Mouse (Mus musculus) neural tube, embryonic 13.5 days (tissue): ENCODE measurements around the gene Phf21a. TPM values are rescaled to one million over a fixed set of nuclear protein-coding genes. Genes with fewer than 3 reads are reported as not detected.
A peak's percentile ranks its signal among the peaks of the same experiment; 100 is the strongest.

Experiments used
- ATAC-seq: fragments of 200-750 bp; cut with Nextera tagmentation; 2 replicates; pipeline ENCODE4 v1.8.0; 2017; ENCODE audit warnings: low read depth, mild to moderate bottlenecking, moderate TSS enrichment, moderate library complexity
- H3K27ac ChIP-seq: fragments of 300-500 bp; sonication (generic); replicated peaks from 2 replicates; pipeline ENCODE4 v1.5.1; 2015; ENCODE audit warnings: moderate library complexity, mild to moderate bottlenecking, inconsistent platforms
- H3K27me3 ChIP-seq: fragments of 300-500 bp; sonication (generic); 2 replicates; pipeline ENCODE4 v1.6.1; 2015; ENCODE audit warnings: mild to moderate bottlenecking, inconsistent platforms
- H3K36me3 ChIP-seq: fragments of 300-500 bp; sonication (generic); 2 replicates; pipeline ENCODE4 v1.6.1; 2015; ENCODE audit warnings: mild to moderate bottlenecking, inconsistent platforms
- H3K4me1 ChIP-seq: fragments of 300-500 bp; sonication (generic); replicated peaks from 2 replicates; pipeline ENCODE4 v1.6.1; 2015; ENCODE audit warnings: inconsistent platforms
- H3K4me2 ChIP-seq: fragments of 300-500 bp; sonication (generic); 2 replicates; pipeline ENCODE4 v1.6.1; 2015; ENCODE audit warnings: inconsistent platforms, mild to moderate bottlenecking, moderate library complexity
- H3K4me3 ChIP-seq: fragments of 300-500 bp; sonication (generic); 2 replicates; pipeline ENCODE4 v1.5.1; 2015; ENCODE audit warnings: mild to moderate bottlenecking, inconsistent platforms
- H3K9ac ChIP-seq: fragments of 300-500 bp; sonication (generic); 2 replicates; pipeline ENCODE4 v1.6.1; 2015; ENCODE audit warnings: moderate library complexity, mild to moderate bottlenecking, inconsistent platforms
- H3K9me3 ChIP-seq: fragments of 300-500 bp; sonication (generic); 2 replicates; pipeline ENCODE4 v1.6.1; 2016; ENCODE audit warnings: inconsistent platforms
- WGBS: fragments of 180-500 bp; shearing (Covaris S2); methylation state at CpG from one replicate; pipeline ENCODE4 v1.1.7; 2015; 5-methylcytosine and 5-hydroxymethylcytosine counted together
- polyA plus RNA-seq: library from polyadenylated mRNA; unstranded; fragments of >200 nt; fragmentation: Nextera tagmentation; extraction: Ambion mirVana; gene quantifications from 2 replicates; pipeline ENCODE4 v1.2.1, GENCODE M21; 2015

The Phf21a gene
- polyA plus RNA-seq, 1 experiment from 2014 or later: 38.5 TPM

DNA sequence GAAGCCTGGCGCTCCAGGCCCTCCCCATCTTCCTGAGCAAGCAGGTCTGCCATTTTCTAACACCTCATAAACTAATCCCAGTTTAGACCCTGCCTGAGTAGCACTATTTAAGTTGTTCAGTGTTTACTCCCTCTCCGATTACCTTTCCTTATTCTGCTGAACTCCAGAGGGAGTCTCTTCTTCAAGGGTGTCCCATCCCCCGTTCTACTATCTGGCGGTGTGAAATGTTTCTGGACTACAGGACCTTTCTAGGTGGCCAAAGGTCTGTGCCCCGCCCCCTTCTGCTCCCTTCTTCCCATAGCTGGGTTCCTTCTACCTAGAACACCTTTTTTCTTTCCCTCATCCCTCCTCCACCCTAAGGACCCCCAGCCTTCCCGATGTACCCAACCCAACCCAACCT lies 32.6 kb upstream of the Phf21a start:
- Histone ChIP-seq H3K27me3 (peaks cover 42% of the 10 kb centered on the region), H3K4me1 (peaks cover 29% of the 10 kb centered on the region), H3K9ac (peak overlapping the region; percentile 83), H3K4me3 (peak overlapping the region; percentile 68), H3K27ac (peak overlapping the region; percentile 90), H3K36me3 (no peaks in the 10 kb centered on the region), H3K4me2 (peak overlapping the region; percentile 94), H3K9me3 (no peaks in the 10 kb centered on the region)
- no peak for ATAC-seq
- WGBS: 8% methylated on average over 6 of the region's 6 CpGs

DNA sequence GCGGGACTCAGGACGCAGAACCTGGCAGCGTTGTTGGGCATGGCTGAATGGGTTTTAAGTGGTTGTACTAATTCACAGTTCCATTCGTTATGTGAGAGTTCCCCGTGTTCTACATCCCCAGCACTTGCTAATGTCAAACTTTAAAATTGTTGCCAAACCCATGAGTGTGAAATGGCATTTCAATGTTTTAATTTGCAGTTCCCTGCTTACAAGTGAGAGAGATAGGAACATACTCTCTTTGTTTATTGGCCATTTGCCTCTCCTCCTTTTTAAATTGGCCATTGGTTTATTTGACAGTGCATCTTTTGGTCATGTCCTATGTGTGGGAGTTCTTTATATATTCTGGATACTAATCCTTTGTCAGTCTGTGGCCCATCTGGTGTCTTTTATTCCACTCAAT lies 31.6 kb upstream of the Phf21a start:
- Histone ChIP-seq H3K27ac (no peak overlapping the region), H3K4me1 (peaks cover 19% of the 10 kb centered on the region), H3K4me3 (no peak overlapping the region), H3K9ac (no peak overlapping the region), H3K9me3 (no peaks in the 10 kb centered on the region), H3K4me2 (no peak overlapping the region), H3K27me3 (peaks cover 37% of the 10 kb centered on the region), H3K36me3 (no peaks in the 10 kb centered on the region)
- 70% methylated on average over 5 of the region's 5 CpGs for WGBS
- no peak for ATAC-seq

DNA sequence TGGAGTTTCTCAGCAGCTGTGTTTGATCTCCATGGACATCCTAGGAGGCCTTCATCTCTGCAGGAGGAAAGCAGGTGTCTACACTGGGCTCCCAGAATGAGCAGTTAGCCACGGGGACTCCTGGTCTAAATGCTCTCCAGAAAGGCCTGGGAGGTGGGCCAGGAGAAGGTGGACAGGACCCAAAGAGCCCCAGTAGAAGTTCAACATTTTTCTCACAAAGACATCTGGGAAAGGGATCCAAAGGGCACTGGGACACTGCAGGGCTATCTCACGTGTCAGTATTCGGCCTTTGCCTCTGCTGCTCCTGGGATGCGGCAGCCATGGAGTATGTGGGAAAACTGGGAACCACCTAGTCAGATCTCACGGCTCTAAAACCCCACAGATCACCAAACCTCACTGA lies 29.8 kb upstream of the Phf21a start:
- no peak for ATAC-seq
- Histone ChIP-seq H3K27ac (no peak overlapping the region), H3K27me3 (peaks cover 22% of the 10 kb centered on the region), H3K4me3 (no peak overlapping the region), H3K4me1 (peaks cover 19% of the 10 kb centered on the region), H3K4me2 (no peak overlapping the region), H3K36me3 (no peaks in the 10 kb centered on the region), H3K9me3 (no peaks in the 10 kb centered on the region), H3K9ac (no peak overlapping the region)
- WGBS: 66% methylated on average over 5 of the region's 5 CpGs

- peaks cover 16% of the 10 kb centered on the region for H3K27me3 ChIP-seq
- no peak overlapping the region for H3K4me3 ChIP-seq
- no peak overlapping the region for H3K4me2 ChIP-seq
- 85% methylated on average over 8 of the region's 8 CpGs for WGBS
- peaks cover under 1% of the 10 kb centered on the region for H3K4me1 ChIP-seq
- H3K27ac ChIP-seq: no peak overlapping the region
- no peaks in the 10 kb centered on the region for H3K9me3 ChIP-seq
- no peak for ATAC-seq
- no peak overlapping the region for H3K9ac ChIP-seq
- H3K36me3 ChIP-seq: no peaks in the 10 kb centered on the region
Measured at GRCm38 (mm10) chr2:92065269-92065888, 27.5 kb upstream of the Phf21a start.

DNA sequence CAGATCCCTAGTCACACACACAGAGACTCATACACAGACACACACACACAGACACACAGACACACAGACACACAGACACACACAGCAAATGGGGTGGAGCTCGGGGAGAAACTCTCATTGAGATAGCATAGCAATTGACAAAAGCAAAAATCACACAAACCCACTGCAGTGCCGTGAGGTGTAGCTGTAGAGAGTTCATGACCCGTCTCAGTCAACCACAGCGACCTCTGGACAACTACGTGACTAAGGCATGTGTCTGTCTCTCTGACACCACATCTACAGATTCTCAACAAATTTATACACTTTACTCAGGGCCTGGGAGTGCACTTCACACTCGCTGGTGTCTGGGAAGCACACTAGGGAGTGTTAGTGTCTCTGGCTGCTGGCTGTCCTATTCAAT lies 27.0 kb upstream of the Phf21a start:
- H3K4me2 ChIP-seq: no peak overlapping the region
- no peak overlapping the region for H3K4me3 ChIP-seq
- no peaks in the 10 kb centered on the region for H3K9me3 ChIP-seq
- H3K4me1 ChIP-seq: no peaks in the 10 kb centered on the region
- H3K9ac ChIP-seq: no peak overlapping the region
- peaks cover 10% of the 10 kb centered on the region for H3K27me3 ChIP-seq
- ATAC-seq: no peak
- WGBS: 58% methylated on average over 6 of the region's 6 CpGs
- H3K27ac ChIP-seq: no peak overlapping the region
- H3K36me3 ChIP-seq: no peaks in the 10 kb centered on the region

GRCm38 (mm10) chr2:92066899-92067298 lies 26.0 kb upstream of the Phf21a start:
- H3K4me3 ChIP-seq: no peak overlapping the region
- H3K4me2 ChIP-seq: no peak overlapping the region
- 0 out of 2 replicates have a peak, but pooled peaks cover 1% of the 10 kb centered on the region for H3K27me3 ChIP-seq
- no peak overlapping the region for H3K27ac ChIP-seq
- no peaks in the 10 kb centered on the region for H3K9me3 ChIP-seq
- no peak overlapping the region for H3K9ac ChIP-seq
- no peaks in the 10 kb centered on the region for H3K36me3 ChIP-seq
- no peak for ATAC-seq
- 72% methylated on average over 1 of the region's 1 CpGs for WGBS
- no peaks in the 10 kb centered on the region for H3K4me1 ChIP-seq

DNA sequence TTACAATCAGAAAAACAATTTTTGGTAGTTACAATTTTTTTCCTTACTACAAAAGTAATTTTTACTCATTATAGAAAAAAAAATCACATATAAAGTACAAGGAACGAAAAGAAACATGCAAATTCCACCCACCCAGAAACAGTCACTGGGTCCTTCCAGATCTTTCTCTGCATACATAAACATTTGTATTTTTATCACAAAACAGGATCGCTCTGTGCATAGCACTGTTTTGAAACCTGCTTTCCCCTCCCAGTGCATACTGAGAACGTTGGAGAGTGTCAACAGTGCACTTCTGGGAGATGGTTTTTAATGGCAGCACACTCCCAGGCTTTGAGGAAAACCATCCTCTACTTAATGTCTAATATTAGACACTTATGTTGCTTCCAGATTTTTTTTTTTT lies 25.3 kb upstream of the Phf21a start:
- ATAC-seq: no peak
- H3K27me3 ChIP-seq: no peaks in the 10 kb centered on the region
- H3K4me2 ChIP-seq: no peak overlapping the region
- H3K4me1 ChIP-seq: no peaks in the 10 kb centered on the region
- WGBS: 75% methylated on average over 3 of the region's 3 CpGs
- no peak overlapping the region for H3K27ac ChIP-seq
- H3K9me3 ChIP-seq: no peaks in the 10 kb centered on the region
- no peak overlapping the region for H3K4me3 ChIP-seq
- H3K36me3 ChIP-seq: no peaks in the 10 kb centered on the region
- no peak overlapping the region for H3K9ac ChIP-seq

- Histone ChIP-seq H3K4me1 (no peaks in the 10 kb centered on the region), H3K9me3 (no peaks in the 10 kb centered on the region), H3K9ac (no peak overlapping the region), H3K4me2 (no peak overlapping the region), H3K27me3 (no peaks in the 10 kb centered on the region), H3K27ac (no peak overlapping the region), H3K36me3 (no peaks in the 10 kb centered on the region), H3K4me3 (no peak overlapping the region)
- 60% methylated on average over 5 of the region's 5 CpGs for WGBS
- no peak for ATAC-seq
Measured at GRCm38 (mm10) chr2:92069630-92070029, 23.3 kb upstream of the Phf21a start.

GRCm38 (mm10) chr2:92071143-92071542 lies 21.8 kb upstream of the Phf21a start:
- 69% methylated on average over 4 of the region's 4 CpGs for WGBS
- Histone ChIP-seq H3K4me1 (no peaks in the 10 kb centered on the region), H3K4me3 (no peak overlapping the region), H3K9ac (no peak overlapping the region), H3K4me2 (no peak overlapping the region), H3K27ac (no peak overlapping the region), H3K36me3 (no peaks in the 10 kb centered on the region), H3K9me3 (no peaks in the 10 kb centered on the region), H3K27me3 (no peaks in the 10 kb centered on the region)
- no peak for ATAC-seq

GRCm38 (mm10) chr2:92076086-92076692 lies 16.7 kb upstream of the Phf21a start:
- no peak for ATAC-seq
- H3K27me3 ChIP-seq: no peaks in the 10 kb centered on the region
- H3K9me3 ChIP-seq: no peaks in the 10 kb centered on the region
- H3K27ac ChIP-seq: no peak overlapping the region
- no peaks in the 10 kb centered on the region for H3K36me3 ChIP-seq
- no peak overlapping the region for H3K4me2 ChIP-seq
- WGBS: 74% methylated on average over 13 of the region's 13 CpGs
- no peak overlapping the region for H3K9ac ChIP-seq
- no peak overlapping the region for H3K4me3 ChIP-seq
- no peaks in the 10 kb centered on the region for H3K4me1 ChIP-seq

GRCm38 (mm10) chr2:92082196-92082595 lies 10.7 kb upstream of the Phf21a start:
- WGBS: 95% methylated on average over 4 of the region's 4 CpGs
- H3K4me3 ChIP-seq: no peak overlapping the region
- H3K27ac ChIP-seq: no peak overlapping the region
- no peaks in the 10 kb centered on the region for H3K27me3 ChIP-seq
- no peak overlapping the region for H3K9ac ChIP-seq
- H3K4me1 ChIP-seq: no peaks in the 10 kb centered on the region
- H3K36me3 ChIP-seq: no peaks in the 10 kb centered on the region
- ATAC-seq: no peak
- H3K4me2 ChIP-seq: no peak overlapping the region
- H3K9me3 ChIP-seq: no peaks in the 10 kb centered on the region

DNA sequence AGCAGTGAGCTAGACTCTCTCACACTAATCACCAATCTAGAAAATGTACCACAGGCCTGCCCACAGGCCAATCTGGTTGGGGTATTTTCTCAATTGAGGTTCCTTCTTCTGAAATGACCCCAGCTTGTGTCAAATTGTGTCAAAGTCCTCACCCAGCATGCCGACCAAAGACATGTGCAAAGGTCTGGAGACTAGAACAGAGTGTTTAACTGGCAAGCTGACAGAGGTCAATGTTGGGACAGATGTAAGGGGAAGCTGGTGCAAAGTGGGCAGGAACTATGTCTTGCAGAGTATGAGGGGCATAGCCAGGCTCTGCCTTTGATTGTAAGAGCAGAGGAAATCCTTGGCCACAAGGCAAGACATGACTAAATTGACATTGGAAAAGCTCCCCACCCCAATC lies 7.2 kb upstream of the Phf21a start:
- Histone ChIP-seq H3K27ac (no peak overlapping the region), H3K4me2 (no peak overlapping the region), H3K36me3 (no peaks in the 10 kb centered on the region), H3K9me3 (no peaks in the 10 kb centered on the region), H3K9ac (no peak overlapping the region), H3K4me1 (no peaks in the 10 kb centered on the region), H3K27me3 (no peaks in the 10 kb centered on the region), H3K4me3 (no peak overlapping the region)
- 85% methylated on average over 1 of the region's 1 CpGs for WGBS
- no peak for ATAC-seq

DNA sequence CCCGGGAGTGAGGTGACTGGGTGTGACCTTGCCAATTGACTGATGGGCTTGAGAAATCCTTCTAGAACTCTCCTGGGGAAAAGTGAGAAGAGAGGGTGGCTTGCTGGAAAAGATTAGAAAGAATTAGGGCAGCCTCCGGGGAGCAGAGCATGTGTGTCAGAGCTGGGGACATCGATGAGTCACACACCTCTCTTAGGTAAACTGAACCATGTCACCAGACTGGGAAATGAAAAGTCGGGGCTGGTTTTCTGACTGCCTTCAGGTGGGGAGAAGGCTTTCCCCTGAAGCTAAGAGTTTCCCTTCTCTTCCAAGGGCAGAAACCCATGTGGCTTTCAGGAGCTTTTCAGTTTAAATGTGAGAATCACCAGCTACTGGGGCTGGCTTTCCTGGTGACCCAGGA lies 5.9 kb upstream of the Phf21a start:
- H3K4me1 ChIP-seq: no peaks in the 10 kb centered on the region
- H3K4me2 ChIP-seq: no peak overlapping the region
- H3K27ac ChIP-seq: no peak overlapping the region
- no peak overlapping the region for H3K9ac ChIP-seq
- no peaks in the 10 kb centered on the region for H3K36me3 ChIP-seq
- no peak for ATAC-seq
- no peaks in the 10 kb centered on the region for H3K27me3 ChIP-seq
- H3K4me3 ChIP-seq: no peak overlapping the region
- H3K9me3 ChIP-seq: no peaks in the 10 kb centered on the region
- 80% methylated on average over 4 of the region's 4 CpGs for WGBS
